Mouse (Mus musculus): ENCODE results near the gene Lgals4.

GRCm38 (mm10) chr7:28790066-28790806 is 43.4 kb upstream of the Lgals4 start:
- TF ChIP-seq CTCF (IDR thresholded peaks at IDR 0.05; ENCODE audit: low read depth, low read length), result peak; percentile 12; the same call in 1 of the 2 replicates
- no peak for TF ChIP-seq POLR2A (IDR thresholded peaks at IDR 0.05; ENCODE audit: extremely low read depth, insufficient read depth, low read length)

Data from liver, adult 2 months (tissue).